Mouse (Mus musculus) adrenal gland, postnatal 0 days (tissue): ENCODE data around the gene Wbp1. TPM values are rescaled to one million over a fixed set of nuclear protein-coding genes. Genes with fewer than 3 reads are reported as not detected.

Source experiments
- microRNA-seq: library from miRNA; unstranded; fragments of <30 nt; microRNA quantifications from one replicate; pipeline ENCODE4, GENCODE M21; 2016; ENCODE audit warnings: borderline replicate concordance; ENCODE audit not compliant: insufficient number of aligned reads
- polyA plus RNA-seq: library from polyadenylated mRNA; unstranded; fragments of >200 nt; fragmentation: Nextera tagmentation; extraction: Ambion mirVana; gene quantifications from 2 replicates; pipeline ENCODE4 v1.2.1, GENCODE M21; 2015

Gene Wbp1
- 78.7 and 93.8 TPM in 2 replicates for polyA plus RNA-seq

DNA sequence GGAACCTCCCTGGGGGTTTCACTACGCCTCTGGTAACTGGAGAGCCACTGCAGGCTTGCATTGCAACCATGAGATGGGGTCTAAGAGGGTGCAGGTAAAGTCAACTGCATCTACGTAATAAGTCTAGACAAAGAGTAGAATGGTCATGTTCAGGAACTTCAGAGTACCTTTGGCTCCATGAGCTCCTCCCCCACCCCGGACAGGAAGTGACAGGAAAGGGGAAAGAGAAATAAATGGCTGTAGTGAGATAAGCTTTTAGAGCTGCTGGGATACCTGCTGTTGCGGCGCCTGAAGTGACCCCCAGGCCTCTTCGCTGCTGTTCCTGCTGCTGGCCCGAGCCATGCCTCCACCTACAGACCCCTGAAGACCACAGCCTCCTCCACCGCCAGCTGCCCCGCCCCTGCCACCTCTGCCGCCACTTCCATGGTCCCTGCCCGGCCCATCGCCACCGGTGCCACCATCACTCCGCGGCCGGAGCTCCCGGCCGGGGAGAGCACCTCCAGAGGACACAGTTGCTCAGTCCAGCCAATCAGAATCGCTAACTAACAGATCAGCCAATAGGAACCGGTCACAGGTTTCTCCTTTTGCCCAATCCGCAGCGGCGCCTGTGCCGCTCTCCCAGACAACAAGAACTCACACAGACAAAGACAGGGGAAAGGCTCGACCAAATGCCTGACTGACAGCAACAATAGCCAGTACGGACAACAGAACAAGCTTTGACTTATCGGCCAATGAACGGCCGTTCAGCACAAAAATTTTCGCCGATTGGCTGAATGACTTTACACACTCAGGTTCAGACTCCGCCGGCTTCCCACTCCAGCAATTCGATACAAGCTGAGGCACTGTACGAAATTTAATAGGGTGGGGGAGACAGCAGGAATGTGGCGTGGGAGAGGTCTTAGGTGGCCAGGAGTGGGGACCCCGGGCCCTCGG, at the start of gene Wbp1:
TSS of gene Wbp1 (minus strand) at position 630 of the 933 bp plus-strand sequence.

DNA sequence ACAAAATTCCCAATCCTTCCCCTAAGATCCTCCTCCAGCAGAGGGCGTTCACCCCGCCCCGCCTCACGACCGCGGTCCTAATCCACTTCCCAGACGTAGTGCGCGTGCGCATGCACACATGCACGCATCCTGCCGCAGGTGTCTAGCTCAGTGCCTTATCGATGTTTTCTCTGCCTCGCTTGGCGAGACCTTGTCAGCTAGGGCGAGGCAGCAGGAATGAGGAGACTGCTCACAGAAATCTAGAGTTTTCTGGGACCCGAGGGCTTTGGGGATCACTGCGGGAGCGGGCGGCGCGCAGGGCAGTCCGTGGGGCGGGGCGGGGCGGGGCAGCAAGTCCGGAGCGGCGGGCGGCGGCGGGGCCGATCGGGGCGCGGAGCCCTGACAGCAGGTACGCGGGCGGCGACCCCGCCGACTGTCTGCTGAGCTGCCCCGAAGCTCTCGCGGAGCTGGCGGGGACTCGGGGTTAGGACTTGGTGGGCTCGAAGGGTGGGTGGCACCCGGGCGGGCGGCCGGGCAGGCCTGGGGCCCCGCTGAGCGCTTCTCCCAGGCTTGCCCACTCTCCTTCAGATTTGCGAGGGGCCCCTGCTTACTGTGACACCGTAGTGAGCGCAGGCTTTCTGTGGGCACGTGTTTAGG, 44.4 kb upstream of the Wbp1 start, which contains the start of gene Dctn1:
TSS of gene Dctn1 (plus strand) at position 314 of the 636 bp plus-strand sequence.

GRCm38 (mm10) chr6:83156259-83156684, 34.9 kb upstream of the Wbp1 start, which contains the start of the genes Wdr54 and 1700003E16Rik:
Gene Wdr54 (minus strand): TSS chr6:83156397.
Gene 1700003E16Rik (plus strand): TSS chr6:83156404.

GRCm38 (mm10) chr6:83134951-83135513, 13.7 kb upstream of the Wbp1 start, which contains the start of gene Rtkn:
Gene Rtkn (plus strand): TSS chr6:83135463.

GRCm38 (mm10) chr6:83125331-83125730, 4.0 kb upstream of the Wbp1 start, which contains the start of gene Ino80b:
Gene Ino80b (minus strand): TSS chr6:83125431.

GRCm38 (mm10) chr6:83115011-83115671, 6.2 kb downstream of the Wbp1 start, which contains the start of gene Mogs:
Gene Mogs (plus strand): TSS chr6:83115496.

GRCm38 (mm10) chr6:83108762-83109668, 12.3 kb downstream of the Wbp1 start, which contains the start of gene Mrpl53:
Gene Mrpl53 (plus strand): TSS chr6:83109040.

GRCm38 (mm10) chr6:83101316-83101687, 20.1 kb downstream of the Wbp1 start, which contains the start of the genes Ccdc142 and Gm42688:
Gene Ccdc142 (plus strand): TSS chr6:83101601.
Gene Gm42688 (plus strand): TSS chr6:83101617.

GRCm38 (mm10) chr6:83086121-83087035, 35.0 kb downstream of the Wbp1 start, which contains the start of gene Lbx2:
Gene Lbx2 (plus strand): TSS chr6:83086367.

GRCm38 (mm10) chr6:83077630-83078323, 43.6 kb downstream of the Wbp1 start, which contains the start of gene Pcgf1:
Gene Pcgf1 (plus strand): TSS chr6:83077869.

DNA sequence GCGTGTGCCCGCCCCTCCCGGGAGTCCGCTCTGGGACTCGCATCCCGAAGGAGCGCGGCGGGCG, 51.3 kb downstream of the Wbp1 start, which contains the start of gene Tlx2:
TSS of gene Tlx2 (minus strand) at position 47 of the 64 bp plus-strand sequence.

Small RNA genes within 50 kb of the gene (microRNA-seq; reads per million reads assigned to microRNA genes)
- gene Mir3470a: not detected

Other genes starting within 250 kb of the Wbp1 start
- 1.8 and 6.6 TPM in 2 replicates for gene Sema4f, start 181.8 kb downstream of the Wbp1 start, polyA plus RNA-seq
- gene M1ap, start 174.7 kb downstream of the Wbp1 start, polyA plus RNA-seq: 0.95 and 1.8 TPM in 2 replicates
- 10.4 and 13.8 TPM in 2 replicates for gene Dok1, start 88.1 kb downstream of the Wbp1 start, polyA plus RNA-seq
- gene Loxl3, start 87.4 kb downstream of the Wbp1 start, polyA plus RNA-seq: 8.0 and 10.3 TPM in 2 replicates
- 125 and 198 TPM in 2 replicates for gene Aup1, start 67.0 kb downstream of the Wbp1 start, polyA plus RNA-seq
- 72.7 and 85.4 TPM in 2 replicates for gene Htra2, start 66.3 kb downstream of the Wbp1 start, polyA plus RNA-seq
- gene Dqx1, start 63.7 kb downstream of the Wbp1 start, polyA plus RNA-seq: 2.2 and 2.9 TPM in 2 replicates
- gene Tlx2, start 51.3 kb downstream of the Wbp1 start, polyA plus RNA-seq: 47.4 and 57.0 TPM in 2 replicates
- gene Pcgf1, start 43.7 kb downstream of the Wbp1 start, polyA plus RNA-seq: 77.1 and 86.5 TPM in 2 replicates
- 32.9 and 50.3 TPM in 2 replicates for gene Lbx2, start 35.2 kb downstream of the Wbp1 start, polyA plus RNA-seq
- gene Ccdc142, start 20.0 kb downstream of the Wbp1 start, polyA plus RNA-seq: 1.6 and 5.7 TPM in 2 replicates
- 2.5 and 5.4 TPM in 2 replicates for gene Gm42688, start 19.9 kb downstream of the Wbp1 start, polyA plus RNA-seq
- gene Mrpl53, start 12.5 kb downstream of the Wbp1 start, polyA plus RNA-seq: 177 and 257 TPM in 2 replicates
- gene Mogs, start 6.1 kb downstream of the Wbp1 start, polyA plus RNA-seq: 25.9 and 42.3 TPM in 2 replicates
- 13.7 and 17.2 TPM in 2 replicates for gene Ino80b, start 3.9 kb upstream of the Wbp1 start, polyA plus RNA-seq
- gene Rtkn, start 13.9 kb upstream of the Wbp1 start, polyA plus RNA-seq: 16.9 and 27.2 TPM in 2 replicates
- gene Wdr54, start 34.8 kb upstream of the Wbp1 start, polyA plus RNA-seq: 2.9 and 4.3 TPM in 2 replicates
- 0.41 and 0.72 TPM in 2 replicates for gene 1700003E16Rik, start 34.8 kb upstream of the Wbp1 start, polyA plus RNA-seq
- 60.7 and 63.9 TPM in 2 replicates for gene Dctn1, start 44.4 kb upstream of the Wbp1 start, polyA plus RNA-seq
- gene Slc4a5, start 98.3 kb upstream of the Wbp1 start, polyA plus RNA-seq: 0.12 TPM in 1 of 2 replicates, not detected in the other
- 18.6 and 19.4 TPM in 2 replicates for gene Mthfd2, start 204.3 kb upstream of the Wbp1 start, polyA plus RNA-seq
- gene Mob1a, start 204.5 kb upstream of the Wbp1 start, polyA plus RNA-seq: 33.9 and 40.3 TPM in 2 replicates
- gene Bola3, start 227.6 kb upstream of the Wbp1 start, polyA plus RNA-seq: 308 and 352 TPM in 2 replicates